Mouse (Mus musculus): ENCODE measurements around the gene Ms4a10. TPM values are rescaled to one million over a fixed set of nuclear protein-coding genes. Genes with fewer than 3 reads are reported as not detected.

Gene Ms4a10
- polyA plus RNA-seq, 1 experiment from 2014 or later = not detected

GRCm38 (mm10) chr19:10937110-10937563 lies 37.3 kb downstream of the Ms4a10 start, which contains the start of gene Ptgdr2:
Ptgdr2 (plus strand) TSS chr19:10937160.
- H3K27ac ChIP-seq (ENCODE audit: low read depth, low read length) = no peak within 1 kb of the TSS; the same call in none of the 2 replicates
- H3K36me3 ChIP-seq (ENCODE audit: control insufficient read depth, insufficient read depth, low read length) = no peaks in the 10 kb centered on the region
- 25% methylated on average over 5 of the region's 5 CpGs for WGBS
- peaks cover 3% of the 10 kb centered on the region; the same call in 1 of the 2 replicates for H3K9me3 ChIP-seq (ENCODE audit: control insufficient read depth, low read length)
- H3K4me3 ChIP-seq (ENCODE audit: low read depth, low read length) = no peak within 1 kb of the TSS
- DNase-seq (ENCODE audit: low spot score) (peak; percentile 39), ATAC-seq (replicated peaks; ENCODE audit: low FRiP score) (peak; percentile 77)
- peak within 1 kb of the TSS; percentile 14; the same call in 1 of the 2 replicates for H3K9ac ChIP-seq (ENCODE audit: low read depth, low read length)
- H3K4me2 ChIP-seq = peak within 1 kb of the TSS; percentile 37
- H3K27me3 ChIP-seq (replicated peaks; ENCODE audit: control insufficient read depth, insufficient read depth, low read length) = no peaks in the 10 kb centered on the region
- H3K4me1 ChIP-seq (replicated peaks; ENCODE audit: control insufficient read depth, insufficient read depth, low read length) = peaks cover 26% of the 10 kb centered on the region

GRCm38 (mm10) chr19:10936077-10936476 lies 38.4 kb downstream of the Ms4a10 start:
- Histone ChIP-seq H3K36me3 (ENCODE audit: control insufficient read depth, insufficient read depth, low read length) (no peaks in the 10 kb centered on the region), H3K9me3 (ENCODE audit: control insufficient read depth, low read length) (peaks cover 3% of the 10 kb centered on the region; the same call in 1 of the 2 replicates), H3K27ac (ENCODE audit: low read depth, low read length) (no peak overlapping the region), H3K4me3 (ENCODE audit: low read depth, low read length) (no peak overlapping the region), H3K27me3 (replicated peaks; ENCODE audit: control insufficient read depth, insufficient read depth, low read length) (no peaks in the 10 kb centered on the region), H3K9ac (ENCODE audit: low read depth, low read length) (no peak overlapping the region), H3K4me2 (no peak overlapping the region), H3K4me1 (replicated peaks; ENCODE audit: control insufficient read depth, insufficient read depth, low read length) (peaks cover 25% of the 10 kb centered on the region)
- 84% methylated on average over 5 of the region's 5 CpGs for WGBS
- DNase-seq (ENCODE audit: low spot score) (no peak), ATAC-seq (replicated peaks; ENCODE audit: low FRiP score) (no peak)

GRCm38 (mm10) chr19:10935029-10935428 lies 39.4 kb downstream of the Ms4a10 start:
- no peaks in the 10 kb centered on the region for H3K36me3 ChIP-seq (ENCODE audit: control insufficient read depth, insufficient read depth, low read length)
- DNase-seq (ENCODE audit: low spot score) = no peak
- no peak overlapping the region for H3K4me2 ChIP-seq
- no peak for ATAC-seq (replicated peaks; ENCODE audit: low FRiP score)
- no peak overlapping the region for H3K27ac ChIP-seq (ENCODE audit: low read depth, low read length)
- 39% methylated on average over 5 of the region's 5 CpGs for WGBS
- H3K4me1 ChIP-seq (replicated peaks; ENCODE audit: control insufficient read depth, insufficient read depth, low read length) = peaks cover 19% of the 10 kb centered on the region
- no peaks in the 10 kb centered on the region for H3K27me3 ChIP-seq (replicated peaks; ENCODE audit: control insufficient read depth, insufficient read depth, low read length)
- H3K9me3 ChIP-seq (ENCODE audit: control insufficient read depth, low read length) = peaks cover 3% of the 10 kb centered on the region; the same call in 1 of the 2 replicates
- H3K4me3 ChIP-seq (ENCODE audit: low read depth, low read length) = no peak overlapping the region
- no peak overlapping the region for H3K9ac ChIP-seq (ENCODE audit: low read depth, low read length)

- no peak overlapping the region for H3K4me2 ChIP-seq
- H3K9me3 ChIP-seq (ENCODE audit: control insufficient read depth, low read length) = no peaks in the 10 kb centered on the region
- H3K27me3 ChIP-seq (replicated peaks; ENCODE audit: control insufficient read depth, insufficient read depth, low read length) = no peaks in the 10 kb centered on the region
- H3K4me1 ChIP-seq (replicated peaks; ENCODE audit: control insufficient read depth, insufficient read depth, low read length) = no peaks in the 10 kb centered on the region; the same call in 1 of the 2 replicates
- 50% methylated on average over 2 of the region's 2 CpGs for WGBS
- no peaks in the 10 kb centered on the region for H3K36me3 ChIP-seq (ENCODE audit: control insufficient read depth, insufficient read depth, low read length)
- H3K4me3 ChIP-seq (ENCODE audit: low read depth, low read length) = no peak overlapping the region
- DNase-seq (ENCODE audit: low spot score) (no peak), ATAC-seq (replicated peaks; ENCODE audit: low FRiP score) (no peak)
- no peak overlapping the region for H3K27ac ChIP-seq (ENCODE audit: low read depth, low read length)
- no peak overlapping the region for H3K9ac ChIP-seq (ENCODE audit: low read depth, low read length)
Observed at GRCm38 (mm10) chr19:10930641-10931040, 43.8 kb downstream of the Ms4a10 start.

GRCm38 (mm10) chr19:10926666-10927065 lies 47.8 kb downstream of the Ms4a10 start:
- no peaks in the 10 kb centered on the region for H3K4me1 ChIP-seq (replicated peaks; ENCODE audit: control insufficient read depth, insufficient read depth, low read length)
- ATAC-seq (replicated peaks; ENCODE audit: low FRiP score) = no peak
- H3K27ac ChIP-seq (ENCODE audit: low read depth, low read length) = no peak overlapping the region
- H3K36me3 ChIP-seq (ENCODE audit: control insufficient read depth, insufficient read depth, low read length) = no peaks in the 10 kb centered on the region
- no peak for DNase-seq (ENCODE audit: low spot score)
- H3K27me3 ChIP-seq (replicated peaks; ENCODE audit: control insufficient read depth, insufficient read depth, low read length) = no peaks in the 10 kb centered on the region
- no peak overlapping the region for H3K4me3 ChIP-seq (ENCODE audit: low read depth, low read length)
- 61% methylated on average over 4 of the region's 4 CpGs for WGBS
- H3K9me3 ChIP-seq (ENCODE audit: control insufficient read depth, low read length) = no peaks in the 10 kb centered on the region
- H3K4me2 ChIP-seq = no peak overlapping the region
- no peak overlapping the region for H3K9ac ChIP-seq (ENCODE audit: low read depth, low read length)

GRCm38 (mm10) chr19:10926123-10926621 lies 48.3 kb downstream of the Ms4a10 start:
- ATAC-seq (replicated peaks; ENCODE audit: low FRiP score) = no peak
- H3K4me2 ChIP-seq = no peak overlapping the region
- no peak for DNase-seq (ENCODE audit: low spot score)
- WGBS = 65% methylated on average over 6 of the region's 6 CpGs
- no peaks in the 10 kb centered on the region for H3K4me1 ChIP-seq (replicated peaks; ENCODE audit: control insufficient read depth, insufficient read depth, low read length)
- no peaks in the 10 kb centered on the region for H3K27me3 ChIP-seq (replicated peaks; ENCODE audit: control insufficient read depth, insufficient read depth, low read length)
- no peaks in the 10 kb centered on the region for H3K36me3 ChIP-seq (ENCODE audit: control insufficient read depth, insufficient read depth, low read length)
- H3K4me3 ChIP-seq (ENCODE audit: low read depth, low read length) = no peak overlapping the region
- no peaks in the 10 kb centered on the region for H3K9me3 ChIP-seq (ENCODE audit: control insufficient read depth, low read length)
- no peak overlapping the region for H3K9ac ChIP-seq (ENCODE audit: low read depth, low read length)
- H3K27ac ChIP-seq (ENCODE audit: low read depth, low read length) = no peak overlapping the region

GRCm38 (mm10) chr19:10924220-10924619 lies 50.2 kb downstream of the Ms4a10 start:
- no peak overlapping the region for H3K4me2 ChIP-seq
- no peaks in the 10 kb centered on the region for H3K27me3 ChIP-seq (replicated peaks; ENCODE audit: control insufficient read depth, insufficient read depth, low read length)
- 46% methylated on average over 4 of the region's 4 CpGs for WGBS
- ATAC-seq (replicated peaks; ENCODE audit: low FRiP score) (no peak), DNase-seq (ENCODE audit: low spot score) (no peak)
- H3K4me3 ChIP-seq (ENCODE audit: low read depth, low read length) = no peak overlapping the region
- H3K9ac ChIP-seq (ENCODE audit: low read depth, low read length) = no peak overlapping the region
- H3K27ac ChIP-seq (ENCODE audit: low read depth, low read length) = no peak overlapping the region
- no peaks in the 10 kb centered on the region for H3K36me3 ChIP-seq (ENCODE audit: control insufficient read depth, insufficient read depth, low read length)
- no peaks in the 10 kb centered on the region for H3K4me1 ChIP-seq (replicated peaks; ENCODE audit: control insufficient read depth, insufficient read depth, low read length)
- no peaks in the 10 kb centered on the region for H3K9me3 ChIP-seq (ENCODE audit: control insufficient read depth, low read length)

GRCm38 (mm10) chr19:10921058-10921457 lies 53.4 kb downstream of the Ms4a10 start:
- H3K9me3 ChIP-seq (ENCODE audit: control insufficient read depth, low read length) = no peaks in the 10 kb centered on the region
- ATAC-seq (replicated peaks; ENCODE audit: low FRiP score) = no peak
- WGBS = 71% methylated on average over 3 of the region's 3 CpGs
- H3K36me3 ChIP-seq (ENCODE audit: control insufficient read depth, insufficient read depth, low read length) = no peaks in the 10 kb centered on the region
- H3K27me3 ChIP-seq (replicated peaks; ENCODE audit: control insufficient read depth, insufficient read depth, low read length) = no peaks in the 10 kb centered on the region; the same call in 1 of the 2 replicates
- peaks cover 5% of the 10 kb centered on the region; the same call in 1 of the 2 replicates for H3K4me1 ChIP-seq (replicated peaks; ENCODE audit: control insufficient read depth, insufficient read depth, low read length)
- no peak overlapping the region for H3K4me2 ChIP-seq
- DNase-seq (ENCODE audit: low spot score) = no peak
- H3K9ac ChIP-seq (ENCODE audit: low read depth, low read length) = no peak overlapping the region
- H3K27ac ChIP-seq (ENCODE audit: low read depth, low read length) = no peak overlapping the region
- H3K4me3 ChIP-seq (ENCODE audit: low read depth, low read length) = no peak overlapping the region

- ATAC-seq (replicated peaks; ENCODE audit: low FRiP score) (no peak), DNase-seq (ENCODE audit: low spot score) (no peak)
- Histone ChIP-seq H3K27me3 (replicated peaks; ENCODE audit: control insufficient read depth, insufficient read depth, low read length) (no peaks in the 10 kb centered on the region; the same call in 1 of the 2 replicates), H3K9me3 (ENCODE audit: control insufficient read depth, low read length) (no peaks in the 10 kb centered on the region), H3K4me3 (ENCODE audit: low read depth, low read length) (no peak within 1 kb of the TSS), H3K9ac (ENCODE audit: low read depth, low read length) (no peak within 1 kb of the TSS), H3K36me3 (ENCODE audit: control insufficient read depth, insufficient read depth, low read length) (no peaks in the 10 kb centered on the region), H3K4me2 (no peak within 1 kb of the TSS), H3K27ac (ENCODE audit: low read depth, low read length) (no peak within 1 kb of the TSS), H3K4me1 (replicated peaks; ENCODE audit: control insufficient read depth, insufficient read depth, low read length) (peaks cover 5% of the 10 kb centered on the region; the same call in 1 of the 2 replicates)
- WGBS = 69% methylated on average over 2 of the region's 2 CpGs
Observed at GRCm38 (mm10) chr19:10920532-10920931, 53.9 kb downstream of the Ms4a10 start, which contains the start of gene Zp1. Zp1 (minus strand) TSS chr19:10920632.

Measured in liver, embryonic 11.5 days (tissue).